Comparison of ENCODE assay signal across 8 mouse cellular contexts in genomic region chr6:23457748-23458147, GRCm38 (mm10).
DNase-seq lines count a peak whose midpoint lies in the region; ATAC-seq lines count a peak whose summit lies in the region.

No protein-coding gene starts in this region.

- ATAC-seq in CD4-positive, CD25-positive, alpha-beta regulatory T cell, adult 4 months: no peak

- peak; percentile 54 for DNase-seq in CD4-positive, CD25-positive, alpha-beta regulatory T cell, adult 2 months (ENCODE audit: low read depth, low spot score)
- DNase-seq in R1 (ENCODE audit: low read depth, low spot score): peak; percentile 76
- peak; percentile 49 for DNase-seq in cerebellum, adult 9-11 months
- DNase-seq in frontal cortex, postnatal 25 days (ENCODE audit: low spot score in 2 of 2): peak; percentile 42 to 53
- DNase-seq in layer of hippocampus, adult 18-20 months (ENCODE audit: low spot score in 2 of 2): peak; percentile 40 to 75
- DNase-seq in lung, postnatal 14 days: peak; percentile 74
- peak; percentile 70 to 75 for DNase-seq in right cerebral cortex, adult 2 months (ENCODE audit: low spot score in 2 of 2)
